Mouse (Mus musculus): ENCODE data around the gene Tmc8. TPM values are rescaled to one million over a fixed set of nuclear protein-coding genes. Genes with fewer than 3 reads are reported as not detected.

Gene Tmc8
- total RNA-seq, 2 experiments from 2014 or later = 7.1 to 7.6 TPM

Other genes starting within 250 kb of the Tmc8 start
- 10 to 100 TPM; 28.4 to 29.9 TPM for gene Tnrc6c, start 127.8 kb upstream of the Tmc8 start, total RNA-seq (2021)
- gene Tmc6, start 122 bp downstream of the Tmc8 start, total RNA-seq (2021) = 10 to 100 TPM; 49.7 to 55.0 TPM
- 1 to 10 TPM in 1 of 2 experiments, under 1 TPM in 1; 0.87 to 1.7 TPM for gene 6030468B19Rik, start 15.6 kb downstream of the Tmc8 start, total RNA-seq (2021)
- gene Gm20708, start 27.6 kb downstream of the Tmc8 start, total RNA-seq (2021) = 1 to 10 TPM; 2.1 to 3.0 TPM
- gene Syngr2, start 27.6 kb downstream of the Tmc8 start, total RNA-seq (2021) = 10 to 100 TPM; 81.3 to 86.8 TPM
- 10 to 100 TPM; 18.1 to 21.7 TPM for gene Afmid, start 43.8 kb downstream of the Tmc8 start, total RNA-seq (2021)
- 10 to 100 TPM; 78.3 to 82.1 TPM for gene Tk1, start 44.0 kb downstream of the Tmc8 start, total RNA-seq (2021)
- 10 to 100 TPM; 43.4 to 43.8 TPM for gene Birc5, start 67.2 kb downstream of the Tmc8 start, total RNA-seq (2021)
- gene Tmem235, start 78.7 kb downstream of the Tmc8 start, total RNA-seq (2021) = not detected
- gene Tha1, start 91.4 kb downstream of the Tmc8 start, total RNA-seq (2021) = 10 to 100 TPM; 15.1 to 15.6 TPM
- 10 to 100 TPM; 11.8 to 12.7 TPM for gene Socs3, start 188.0 kb downstream of the Tmc8 start, total RNA-seq (2021)
- 10 to 100 TPM; 39.1 to 40.4 TPM for gene Pgs1, start 204.2 kb downstream of the Tmc8 start, total RNA-seq (2021)